Mouse (Mus musculus) erythroblast, embryonic 14.5 days (primary cell): ENCODE results near the gene Dhrs1.

ENCODE experiments used
- GATA1 ChIP-seq: IDR thresholded peaks from 2 replicates; pipeline ENCODE4 v1.6.1; 2012; ENCODE audit warnings: low read length, inconsistent platforms, mixed read lengths
- TAL1 ChIP-seq: IDR thresholded peaks from 3 replicates; pipeline ENCODE4 v1.6.1; 2012; ENCODE audit warnings: low read length, inconsistent platforms, mixed read lengths

- no peak for TF ChIP-seq GATA1
- no peak for TF ChIP-seq TAL1
Measured at GRCm38 (mm10) chr14:55761163-55761562, 15.7 kb upstream of the Dhrs1 start, which contains the start of gene Ltb4r2.
